Mouse (Mus musculus) gastrocnemius, adult 2 months (tissue): ENCODE measurements around the gene Abcd2. TPM values are rescaled to one million over a fixed set of nuclear protein-coding genes. Genes with fewer than 3 reads are reported as not detected.
A peak's percentile ranks its signal among the peaks of the same experiment; 100 is the strongest.

ENCODE experiments used
- DNase-seq: peaks from one replicate; pipeline ENCODE4 v3.0.0; 2022
- H3K27ac ChIP-seq: fragments of 200-600 bp; 2 replicates; pipeline ENCODE4 v1.8.1; 2022; ENCODE audit warnings: mild to moderate bottlenecking
- H3K4me3 ChIP-seq: fragments of 200-600 bp; 2 replicates; pipeline ENCODE4 v1.8.1; 2022; ENCODE audit warnings: mild to moderate bottlenecking, moderate library complexity
- CTCF ChIP-seq: fragments of 200-600 bp; IDR thresholded peaks from 2 replicates; pipeline ENCODE4 v1.8.1; 2022; ENCODE audit warnings: antibody characterized with exemption, mild to moderate bottlenecking, moderate library complexity
- intact Hi-C: fragments of 180-260 bp; cut with DNase I; formaldehyde crosslinking; loops from one replicate; pipeline ENCODE4 v1.15.1; 2025
- total RNA-seq, 2 experiments: library from RNA; stranded (reverse); gene quantifications; 2 replicates each; pipeline ENCODE4 v1.2.3; 2021

The Abcd2 gene
- total RNA-seq, 2 experiments from 2014 or later = 17.0 to 21.3 TPM

- Histone ChIP-seq H3K27ac (no peak overlapping the region), H3K4me3 (no peak overlapping the region)
- DNase-seq = no peak
- intact Hi-C loops = no loop called here
- no peak for TF ChIP-seq CTCF
Observed at GRCm38 (mm10) chr15:91112555-91113209, 78.9 kb downstream of the Abcd2 start.

GRCm38 (mm10) chr15:91108102-91108659 lies 83.4 kb downstream of the Abcd2 start:
- H3K4me3 ChIP-seq = no peak overlapping the region
- TF ChIP-seq CTCF = no peak
- no peak overlapping the region for H3K27ac ChIP-seq
- no peak for DNase-seq
- intact Hi-C loops = no loop called here

- Histone ChIP-seq H3K27ac (no peak overlapping the region), H3K4me3 (no peak overlapping the region)
- TF ChIP-seq CTCF = no peak
- DNase-seq = no peak
- intact Hi-C loops = loop anchor here (5.0 kb wide), 1 partner anchor 408 kb away; no protein-coding TSS in a partner anchor
Observed at GRCm38 (mm10) chr15:91104934-91105333, 86.7 kb downstream of the Abcd2 start.

GRCm38 (mm10) chr15:91104276-91104675 lies 87.3 kb downstream of the Abcd2 start:
- TF ChIP-seq CTCF = no peak
- Histone ChIP-seq H3K27ac (no peak overlapping the region), H3K4me3 (no peak overlapping the region)
- intact Hi-C loops = loop anchor here (5.0 kb wide), 1 partner anchor 407 kb away; no protein-coding TSS in a partner anchor
- no peak for DNase-seq

GRCm38 (mm10) chr15:91103814-91104213 lies 87.8 kb downstream of the Abcd2 start:
- Histone ChIP-seq H3K27ac (no peak overlapping the region), H3K4me3 (no peak overlapping the region)
- intact Hi-C loops = loop anchor here (5.0 kb wide), 1 partner anchor 407 kb away; no protein-coding TSS in a partner anchor
- TF ChIP-seq CTCF = no peak
- DNase-seq = no peak

GRCm38 (mm10) chr15:91103305-91103704 lies 88.3 kb downstream of the Abcd2 start:
- DNase-seq = no peak
- intact Hi-C loops = loop anchor here (5.0 kb wide), 1 partner anchor 406 kb away; no protein-coding TSS in a partner anchor
- TF ChIP-seq CTCF = no peak
- H3K27ac ChIP-seq = no peak overlapping the region
- H3K4me3 ChIP-seq = no peak overlapping the region

GRCm38 (mm10) chr15:91096606-91097005 lies 95.0 kb downstream of the Abcd2 start:
- intact Hi-C loops = no loop called here
- H3K4me3 ChIP-seq = no peak overlapping the region
- no peak for TF ChIP-seq CTCF
- DNase-seq = peak; percentile 68
- H3K27ac ChIP-seq = no peak overlapping the region

Other genes with a start within 250 kb of the Abcd2 start
- 10 to 100 TPM; 18.3 to 23.5 TPM for gene Kif21a, start 141.9 kb downstream of the Abcd2 start, total RNA-seq
- not detected for gene CN725425, start 7.7 kb upstream of the Abcd2 start, total RNA-seq